Mouse (Mus musculus) forebrain, embryonic 12.5 days (tissue): Measurements from ENCODE around the gene Arhgap42. TPM values are rescaled to one million over a fixed set of nuclear protein-coding genes. Genes with fewer than 3 reads are reported as not detected.
A peak's percentile ranks its signal among the peaks of the same experiment; 100 is the strongest.

Experiments used
- ATAC-seq: fragments of 200-750 bp; cut with Nextera tagmentation; 2 replicates; pipeline ENCODE4 v1.8.0; 2017; ENCODE audit warnings: moderate TSS enrichment; ENCODE audit not compliant: low FRiP score
- H3K27ac ChIP-seq: fragments of 300-500 bp; sonication (generic); 2 replicates; pipeline ENCODE4 v1.5.1; 2016; ENCODE audit warnings: mild to moderate bottlenecking
- H3K27me3 ChIP-seq: fragments of 300-500 bp; sonication (generic); 2 replicates; pipeline ENCODE4 v1.6.1; 2016; ENCODE audit warnings: mild to moderate bottlenecking
- H3K36me3 ChIP-seq: fragments of 300-500 bp; sonication (generic); replicated peaks from 2 replicates; pipeline ENCODE4 v1.6.1; 2016; ENCODE audit warnings: mild to moderate bottlenecking
- H3K4me1 ChIP-seq: fragments of 300-500 bp; sonication (generic); 2 replicates; pipeline ENCODE4 v1.6.1; 2016
- H3K4me2 ChIP-seq: fragments of 300-500 bp; sonication (generic); 2 replicates; pipeline ENCODE4 v1.6.1; 2016; ENCODE audit warnings: mild to moderate bottlenecking, moderate library complexity
- H3K4me3 ChIP-seq: fragments of 300-500 bp; sonication (generic); replicated peaks from 2 replicates; pipeline ENCODE4 v1.5.1; 2016; ENCODE audit warnings: mild to moderate bottlenecking
- H3K9ac ChIP-seq: fragments of 300-500 bp; sonication (generic); 2 replicates; pipeline ENCODE4 v1.6.1; 2016; ENCODE audit warnings: mild to moderate bottlenecking
- H3K9me3 ChIP-seq: fragments of 300-500 bp; sonication (generic); 2 replicates; pipeline ENCODE4 v1.6.1; 2016
- WGBS: fragments of 180-500 bp; shearing (Covaris S2); methylation state at CpG from one replicate; pipeline ENCODE4 v1.1.7; 2016; 5-methylcytosine and 5-hydroxymethylcytosine counted together
- polyA plus RNA-seq: library from polyadenylated mRNA; unstranded; fragments of >200 nt; fragmentation: Nextera tagmentation; extraction: Ambion mirVana; gene quantifications from 2 replicates; pipeline ENCODE4 v1.2.1, GENCODE M21; 2016

The Arhgap42 gene
- 21.4 and 26.0 TPM in 2 replicates for polyA plus RNA-seq

DNA sequence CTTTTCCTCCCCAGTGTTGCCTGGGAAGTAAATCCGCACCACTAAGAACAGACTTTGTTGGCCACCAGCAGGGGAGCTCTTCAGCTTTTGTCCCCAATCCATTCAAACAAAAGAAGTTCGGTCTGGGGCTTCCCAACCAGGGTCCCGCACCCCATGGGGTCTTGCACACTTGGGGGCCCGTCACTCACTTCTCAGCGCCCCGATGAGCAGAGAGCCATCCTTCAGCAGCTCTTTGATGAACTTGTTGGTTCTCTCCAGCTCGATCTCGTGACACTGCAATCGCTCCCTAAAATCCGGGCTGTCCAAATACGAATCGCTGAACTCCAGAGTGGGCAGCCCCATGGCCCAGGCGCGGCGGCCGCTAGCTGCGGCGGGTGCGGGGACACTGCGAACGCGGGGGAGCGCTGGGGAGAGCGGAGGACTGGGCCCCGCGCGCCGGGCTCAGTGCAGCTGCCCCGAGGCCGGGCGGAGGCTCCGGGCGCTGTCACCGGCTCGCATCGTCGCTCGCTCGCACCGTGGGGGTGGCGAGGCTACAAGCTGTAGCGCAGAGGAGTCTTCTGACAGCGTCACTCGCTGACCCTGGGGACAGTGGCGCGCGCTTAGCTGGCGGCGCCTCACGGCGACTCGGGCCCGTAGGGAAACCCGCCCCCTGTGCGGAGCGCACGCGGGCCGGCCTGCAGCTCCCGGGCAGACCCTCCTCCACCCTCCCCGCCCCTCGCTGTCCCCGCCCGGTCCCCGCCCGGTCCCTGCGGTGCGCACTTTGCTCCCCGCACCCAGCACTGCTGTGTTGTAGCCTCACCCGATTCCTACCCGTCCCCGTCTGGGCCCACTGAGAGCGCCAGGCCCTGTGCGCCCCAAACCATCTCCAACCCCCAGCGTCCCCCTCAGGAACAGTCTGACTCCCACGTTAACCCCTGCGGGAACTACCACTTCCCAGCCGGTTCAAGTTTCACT, at the start of gene Arhgap42:
Arhgap42 (minus strand) TSS at position 664 of the 954 bp plus-strand sequence.
- no peaks in the 10 kb centered on the region for H3K27me3 ChIP-seq

GRCm38 (mm10) chr9:9288140-9288539, 49.2 kb upstream of the Arhgap42 start:
- no peak overlapping the region for H3K4me2 ChIP-seq
- no peaks in the 10 kb centered on the region for H3K4me1 ChIP-seq
- H3K9ac ChIP-seq = no peak overlapping the region
- H3K27ac ChIP-seq = no peak overlapping the region
- H3K9me3 ChIP-seq = no peaks in the 10 kb centered on the region
- H3K27me3 ChIP-seq = no peaks in the 10 kb centered on the region
- 84% methylated on average over 2 of the region's 2 CpGs for WGBS
- no peak overlapping the region for H3K4me3 ChIP-seq
- no peaks in the 10 kb centered on the region for H3K36me3 ChIP-seq
- ATAC-seq = no peak

More for the DNA sequence above, at the start of gene Arhgap42:
- H3K9me3 ChIP-seq = no peaks in the 10 kb centered on the region
- H3K4me2 ChIP-seq = peak within 1 kb of the TSS; percentile 73
- H3K9ac ChIP-seq = peak within 1 kb of the TSS; percentile 90
- H3K36me3 ChIP-seq = no peaks in the 10 kb centered on the region
- H3K27ac ChIP-seq = peak within 1 kb of the TSS; percentile 84
- WGBS = under 1% methylated on average over 63 of the region's 78 CpGs
- H3K4me3 ChIP-seq = peak within 1 kb of the TSS; percentile 76
- peaks cover 10% of the 10 kb centered on the region for H3K4me1 ChIP-seq
- ATAC-seq = peak; percentile 92

GRCm38 (mm10) chr9:9269305-9269704, 30.4 kb upstream of the Arhgap42 start:
- Histone ChIP-seq H3K9ac (no peak overlapping the region), H3K36me3 (no peaks in the 10 kb centered on the region), H3K27me3 (no peaks in the 10 kb centered on the region), H3K27ac (peak overlapping the region; percentile 60), H3K4me2 (no peak overlapping the region), H3K9me3 (no peaks in the 10 kb centered on the region), H3K4me3 (no peak overlapping the region), H3K4me1 (peaks cover 10% of the 10 kb centered on the region)
- WGBS = 0% methylated on average over 2 of the region's 2 CpGs
- ATAC-seq = peak; percentile 67; the same call in 1 of the 2 replicates

GRCm38 (mm10) chr9:9267606-9268601, 29.0 kb upstream of the Arhgap42 start:
- 78% methylated on average over 6 of the region's 6 CpGs for WGBS
- Histone ChIP-seq H3K27me3 (no peaks in the 10 kb centered on the region), H3K9ac (no peak overlapping the region), H3K9me3 (no peaks in the 10 kb centered on the region), H3K4me1 (peaks cover 17% of the 10 kb centered on the region), H3K4me2 (no peak overlapping the region), H3K27ac (no peak overlapping the region), H3K4me3 (no peak overlapping the region), H3K36me3 (no peaks in the 10 kb centered on the region)
- ATAC-seq = no peak

DNA sequence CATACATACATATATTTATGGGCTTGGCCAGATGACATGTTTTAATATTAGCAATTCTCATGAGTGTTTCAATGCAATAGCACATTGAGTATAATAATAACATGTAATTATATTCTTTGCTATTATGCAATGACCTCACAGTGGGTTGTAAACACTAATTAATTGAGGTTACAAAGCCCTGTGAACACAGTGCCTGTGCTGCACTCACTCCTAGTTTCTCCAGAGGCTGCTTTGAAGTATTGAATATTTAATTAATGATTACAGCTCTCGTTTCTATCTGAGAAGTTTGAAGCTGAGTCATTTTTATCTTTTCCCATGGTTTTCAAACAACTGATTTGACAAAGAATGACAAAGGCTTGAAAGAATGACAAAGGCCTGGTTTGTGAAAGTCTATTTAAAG, 24.6 kb upstream of the Arhgap42 start:
- Histone ChIP-seq H3K27ac (no peak overlapping the region), H3K4me2 (no peak overlapping the region), H3K36me3 (no peaks in the 10 kb centered on the region), H3K9me3 (no peaks in the 10 kb centered on the region), H3K27me3 (no peaks in the 10 kb centered on the region), H3K4me1 (peaks cover 7% of the 10 kb centered on the region; the same call in 1 of the 2 replicates), H3K4me3 (no peak overlapping the region), H3K9ac (no peak overlapping the region)
- 8% methylated on average over 1 of the region's 1 CpGs for WGBS
- peak; percentile 53; the same call in 1 of the 2 replicates for ATAC-seq

DNA sequence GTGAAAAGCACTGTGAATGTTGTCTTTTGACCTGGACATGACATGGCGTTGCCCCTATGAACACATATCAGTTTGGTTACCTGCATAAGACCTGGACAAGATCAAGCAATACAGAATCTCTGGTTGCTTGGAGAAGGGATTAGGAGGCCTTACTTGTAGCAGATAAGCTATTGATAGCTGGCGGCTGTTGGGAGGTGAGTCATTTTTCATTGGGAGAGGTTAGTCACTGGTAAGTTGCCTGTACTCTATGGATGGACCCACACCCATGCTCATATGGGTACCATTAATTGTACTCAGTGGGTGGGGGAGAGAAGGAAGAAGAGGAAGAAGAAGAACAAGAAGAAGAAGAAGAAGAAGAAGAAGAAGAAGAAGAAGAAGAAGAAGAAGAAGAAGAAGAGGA, 23.6 kb upstream of the Arhgap42 start:
- H3K27me3 ChIP-seq = no peaks in the 10 kb centered on the region
- ATAC-seq = no peak
- WGBS = 84% methylated on average over 2 of the region's 2 CpGs

GRCm38 (mm10) chr9:9254764-9255163, 15.9 kb upstream of the Arhgap42 start:
- no peaks in the 10 kb centered on the region for H3K9me3 ChIP-seq
- H3K36me3 ChIP-seq = no peaks in the 10 kb centered on the region
- no peak overlapping the region for H3K4me2 ChIP-seq
- H3K4me3 ChIP-seq = no peak overlapping the region
- 98% methylated on average over 1 of the region's 1 CpGs for WGBS
- no peak overlapping the region for H3K27ac ChIP-seq
- H3K27me3 ChIP-seq = no peaks in the 10 kb centered on the region
- ATAC-seq = no peak
- no peak overlapping the region for H3K9ac ChIP-seq
- H3K4me1 ChIP-seq = no peaks in the 10 kb centered on the region

More for the DNA sequence above, 23.6 kb upstream of the Arhgap42 start:
- no peak overlapping the region for H3K4me3 ChIP-seq
- peaks cover 7% of the 10 kb centered on the region; the same call in 1 of the 2 replicates for H3K4me1 ChIP-seq
- H3K4me2 ChIP-seq = no peak overlapping the region
- H3K9me3 ChIP-seq = no peaks in the 10 kb centered on the region
- H3K27ac ChIP-seq = no peak overlapping the region
- H3K36me3 ChIP-seq = no peaks in the 10 kb centered on the region
- H3K9ac ChIP-seq = no peak overlapping the region

DNA sequence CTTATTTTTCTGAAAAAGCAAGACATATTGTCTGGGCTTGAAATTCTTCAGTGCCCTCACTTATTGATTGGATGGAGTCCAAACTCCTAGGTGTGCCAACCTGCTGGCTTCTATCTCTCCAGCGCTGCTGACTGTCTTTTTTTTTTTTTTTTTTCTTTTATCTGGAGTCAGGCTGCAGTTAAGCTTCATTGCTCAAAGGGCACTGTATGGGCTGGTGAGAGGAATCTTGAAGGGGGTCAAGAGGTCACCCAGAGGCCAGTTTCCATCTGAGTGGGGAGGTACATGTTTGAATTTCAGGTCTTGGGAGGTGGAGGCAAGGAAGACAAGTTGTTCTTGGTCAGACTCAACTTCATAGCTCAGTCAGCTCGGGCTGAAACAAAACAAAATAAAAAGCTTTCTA, 9.6 kb upstream of the Arhgap42 start:
- 45% methylated on average over 2 of the region's 2 CpGs for WGBS
- no peak for ATAC-seq
- Histone ChIP-seq H3K4me3 (no peak overlapping the region), H3K27me3 (no peaks in the 10 kb centered on the region), H3K9me3 (no peaks in the 10 kb centered on the region), H3K27ac (no peak overlapping the region), H3K4me2 (no peak overlapping the region), H3K4me1 (no peaks in the 10 kb centered on the region), H3K9ac (no peak overlapping the region), H3K36me3 (no peaks in the 10 kb centered on the region)

DNA sequence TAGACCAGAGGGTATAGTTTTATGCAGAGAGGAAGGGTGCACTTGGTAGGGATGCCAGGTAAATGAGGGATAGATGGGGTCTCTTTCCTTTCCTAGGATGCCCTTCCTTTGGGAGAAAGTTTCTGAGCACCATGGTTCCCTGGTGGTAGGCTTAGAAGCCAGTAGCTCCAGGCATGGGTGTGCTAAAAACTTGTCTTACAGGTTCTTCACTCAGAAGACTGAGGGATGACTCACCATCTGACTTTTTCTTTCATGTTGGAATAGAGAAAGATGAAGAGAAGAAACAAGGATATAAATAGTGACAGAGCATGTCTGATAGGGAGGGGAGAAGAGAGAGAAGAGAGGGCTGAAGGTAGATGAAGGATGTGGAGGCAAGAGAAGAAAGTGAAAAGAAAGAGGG, 7.1 kb upstream of the Arhgap42 start:
- H3K9me3 ChIP-seq = no peaks in the 10 kb centered on the region
- no peaks in the 10 kb centered on the region for H3K36me3 ChIP-seq
- H3K4me3 ChIP-seq = no peak overlapping the region
- no peaks in the 10 kb centered on the region for H3K27me3 ChIP-seq
- no peaks in the 10 kb centered on the region for H3K4me1 ChIP-seq
- no peak overlapping the region for H3K27ac ChIP-seq
- H3K4me2 ChIP-seq = no peak overlapping the region
- no peak overlapping the region for H3K9ac ChIP-seq
- no peak for ATAC-seq

DNA sequence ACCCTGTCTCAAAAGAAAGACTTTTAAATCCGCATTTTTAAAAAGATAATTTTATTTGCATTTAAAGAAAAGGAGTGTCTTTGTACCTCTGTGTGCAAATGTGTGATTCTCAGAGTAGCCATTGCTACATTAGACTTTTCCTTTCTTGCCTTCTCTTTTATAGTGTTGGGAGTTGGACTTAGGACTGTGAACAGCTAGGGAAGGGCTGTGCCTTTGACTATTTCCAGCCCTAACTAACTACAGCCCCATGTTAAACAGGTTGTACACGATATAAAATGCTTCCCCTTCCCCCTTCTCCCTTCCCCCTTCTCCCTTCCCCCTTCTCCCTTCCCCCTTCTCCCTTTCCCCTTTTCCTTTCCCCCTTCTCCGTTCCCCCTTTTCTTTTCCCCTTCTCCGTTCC, 4.9 kb upstream of the Arhgap42 start:
- Histone ChIP-seq H3K36me3 (no peaks in the 10 kb centered on the region), H3K4me2 (no peak overlapping the region), H3K4me1 (no peaks in the 10 kb centered on the region), H3K9ac (no peak overlapping the region), H3K27me3 (no peaks in the 10 kb centered on the region), H3K9me3 (no peaks in the 10 kb centered on the region), H3K27ac (no peak overlapping the region), H3K4me3 (no peak overlapping the region)
- ATAC-seq = no peak
- WGBS = 66% methylated on average over 4 of the region's 4 CpGs

GRCm38 (mm10) chr9:9241202-9241795, 2.4 kb upstream of the Arhgap42 start:
- H3K9me3 ChIP-seq = no peaks in the 10 kb centered on the region
- H3K4me2 ChIP-seq = no peak overlapping the region
- ATAC-seq = no peak
- H3K27ac ChIP-seq = no peak overlapping the region
- H3K4me3 ChIP-seq = no peak overlapping the region
- H3K4me1 ChIP-seq = peaks cover 10% of the 10 kb centered on the region
- H3K27me3 ChIP-seq = no peaks in the 10 kb centered on the region
- 90% methylated on average over 7 of the region's 7 CpGs for WGBS
- no peaks in the 10 kb centered on the region for H3K36me3 ChIP-seq
- H3K9ac ChIP-seq = no peak overlapping the region

DNA sequence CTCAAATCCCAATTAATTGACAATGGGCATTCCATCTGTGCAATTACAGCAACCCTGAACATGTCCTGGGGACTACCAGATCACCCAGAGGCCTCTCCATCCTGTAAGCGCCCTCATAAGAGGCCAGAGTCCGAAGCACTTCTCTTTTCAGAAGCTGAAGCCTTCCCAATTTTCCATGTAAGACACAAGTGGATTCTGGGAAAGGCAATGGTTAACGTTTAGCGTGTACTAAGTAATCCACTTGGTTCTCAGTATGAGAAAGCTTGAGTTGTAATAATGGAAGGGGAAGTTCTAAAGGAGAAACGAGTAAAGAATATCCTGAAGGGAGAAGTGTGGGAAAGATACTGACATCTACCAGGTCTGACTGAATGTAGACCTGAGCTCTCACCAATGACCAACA, 1.4 kb downstream of the Arhgap42 start:
- Histone ChIP-seq H3K4me2 (peak overlapping the region; percentile 73), H3K9me3 (no peaks in the 10 kb centered on the region), H3K27ac (no peak overlapping the region), H3K36me3 (no peaks in the 10 kb centered on the region), H3K4me1 (peaks cover 10% of the 10 kb centered on the region), H3K4me3 (peak overlapping the region; percentile 76), H3K9ac (no peak overlapping the region), H3K27me3 (no peaks in the 10 kb centered on the region)
- 42% methylated on average over 5 of the region's 5 CpGs for WGBS
- ATAC-seq = no peak
